Mouse (Mus musculus) gastrocnemius, adult 2 months (tissue): ENCODE measurements around the gene Cotl1. TPM values are rescaled to one million over a fixed set of nuclear protein-coding genes. Genes with fewer than 3 reads are reported as not detected.

Source experiments
- DNase-seq: peaks from one replicate; pipeline ENCODE4 v3.0.0; 2022
- H3K27ac ChIP-seq: fragments of 200-600 bp; 2 replicates; pipeline ENCODE4 v1.8.1; 2022; ENCODE audit warnings: mild to moderate bottlenecking
- H3K4me3 ChIP-seq: fragments of 200-600 bp; 2 replicates; pipeline ENCODE4 v1.8.1; 2022; ENCODE audit warnings: mild to moderate bottlenecking, moderate library complexity
- CTCF ChIP-seq: fragments of 200-600 bp; IDR thresholded peaks from 2 replicates; pipeline ENCODE4 v1.8.1; 2022; ENCODE audit warnings: antibody characterized with exemption, mild to moderate bottlenecking, moderate library complexity
- intact Hi-C: fragments of 180-260 bp; cut with DNase I; formaldehyde crosslinking; loops from one replicate; pipeline ENCODE4 v1.15.1; 2025
- total RNA-seq, 2 experiments: library from RNA; stranded (reverse); gene quantifications; 2 replicates each; pipeline ENCODE4 v1.2.3; 2021

Cotl1 gene
- total RNA-seq, 2 experiments from 2014 or later = 3.2 to 7.4 TPM

DNA sequence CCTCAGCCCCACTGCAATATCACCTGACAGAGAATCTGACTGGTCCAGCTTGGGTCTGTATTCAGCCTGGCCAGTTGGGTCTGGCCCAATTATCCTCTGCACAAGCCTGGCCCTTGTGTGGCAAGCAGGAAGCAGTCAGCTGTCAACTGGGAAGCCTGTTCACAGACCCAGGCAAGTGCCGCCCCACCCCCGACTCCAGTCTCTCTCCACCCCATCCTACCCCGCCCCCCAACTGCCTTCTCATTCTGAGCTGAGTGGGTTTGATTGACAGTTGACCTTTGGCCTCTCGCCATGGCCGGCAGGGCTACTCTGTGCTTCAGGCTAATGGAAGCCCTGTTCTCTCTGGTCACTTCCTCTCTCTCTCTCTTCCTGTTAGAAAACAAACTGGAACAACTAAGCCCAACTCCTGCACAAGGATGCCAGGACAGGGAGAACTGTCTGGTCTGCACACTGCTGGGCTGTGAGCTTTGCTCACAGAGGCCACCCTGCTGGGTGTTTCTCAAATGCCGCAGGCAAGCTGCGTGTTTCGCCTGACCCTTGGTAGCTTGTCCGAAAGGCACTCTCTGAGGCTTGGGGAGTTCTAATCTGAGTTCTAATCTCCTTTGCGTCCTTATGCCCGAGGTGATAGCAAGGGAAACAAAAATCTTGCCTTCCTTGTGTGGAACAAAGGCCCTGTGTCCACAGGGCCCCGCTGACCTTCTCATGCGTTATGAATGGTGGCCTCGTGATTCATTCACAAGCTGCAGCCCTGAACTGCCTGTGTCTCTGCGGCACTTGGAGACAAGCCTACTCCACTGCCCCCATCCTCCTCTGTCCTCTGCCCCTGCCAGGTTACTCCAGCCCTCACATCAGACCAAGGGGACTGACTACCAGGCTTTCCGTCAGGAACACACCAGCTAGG, 48.3 kb downstream of the Cotl1 start:
- Histone ChIP-seq H3K4me3 (no peak overlapping the region), H3K27ac (0 out of 2 replicates have a peak overlapping the region, but pooled peaks have one; percentile 20)
- peak; percentile 48 for DNase-seq
- TF ChIP-seq CTCF = no peak
- intact Hi-C loops = no loop called here

DNA sequence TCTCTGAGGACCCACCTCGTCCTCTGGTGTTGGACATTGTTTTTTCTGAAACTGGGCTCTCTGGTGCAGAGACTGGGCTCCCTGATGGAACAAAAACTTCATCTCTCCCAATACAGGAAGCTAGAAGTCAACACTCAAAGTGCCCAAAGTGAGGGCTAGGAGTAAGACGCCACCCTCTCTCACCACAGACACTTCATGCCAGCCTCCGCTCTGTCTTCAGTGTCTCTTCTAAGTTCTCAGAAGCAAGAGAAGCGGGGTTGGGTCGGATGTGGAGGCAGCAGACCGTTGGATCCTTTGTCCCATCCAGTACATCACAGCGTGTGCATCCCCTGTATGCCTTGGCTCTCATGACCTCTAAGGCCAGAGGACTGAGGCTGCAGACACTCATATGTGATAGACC, 50.8 kb downstream of the Cotl1 start:
- intact Hi-C loops = no loop called here

DNA sequence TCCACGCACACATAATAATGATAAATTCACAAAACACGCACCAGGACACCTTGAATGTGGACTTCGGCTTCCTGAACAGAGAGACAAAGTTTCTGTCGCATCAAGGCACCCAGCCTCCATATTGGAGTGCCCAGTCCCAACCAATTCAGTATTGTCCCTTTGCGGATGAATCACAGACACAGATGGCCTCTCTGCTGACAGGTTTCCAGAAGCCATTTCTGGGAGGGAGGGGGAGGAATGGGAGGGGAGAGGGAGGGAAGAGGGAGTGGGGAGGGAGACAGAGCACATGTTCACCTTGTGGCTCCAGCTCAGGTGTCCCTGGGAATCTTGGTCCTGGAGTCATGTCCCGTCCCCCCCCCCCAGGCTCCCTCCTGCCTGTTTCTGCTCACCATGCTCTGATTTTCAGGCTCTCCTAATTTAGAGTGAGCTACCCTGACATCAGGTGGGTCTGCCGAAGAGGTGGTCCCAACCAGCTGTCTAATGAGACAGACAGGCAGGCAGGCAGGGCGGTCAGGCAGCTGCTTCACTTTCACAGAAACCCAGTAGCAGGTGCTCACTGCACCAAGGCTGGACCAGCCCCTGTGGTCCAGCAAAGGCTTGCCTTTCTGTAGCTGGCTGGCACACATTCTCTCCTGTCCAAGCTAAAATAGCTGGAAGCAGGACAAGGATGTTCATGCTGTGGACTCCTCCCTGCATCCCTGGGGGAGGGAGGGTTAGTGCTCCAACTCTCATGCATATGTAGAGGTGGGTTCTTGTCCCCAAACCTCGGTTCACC, 51.5 kb downstream of the Cotl1 start:
- no peak overlapping the region for H3K4me3 ChIP-seq
- TF ChIP-seq CTCF = no peak
- no peak overlapping the region for H3K27ac ChIP-seq
- no peak for DNase-seq
- intact Hi-C loops = no loop called here

More for the DNA sequence above, 50.8 kb downstream of the Cotl1 start:
- TF ChIP-seq CTCF = no peak
- no peak for DNase-seq
- H3K27ac ChIP-seq = no peak overlapping the region
- no peak overlapping the region for H3K4me3 ChIP-seq

DNA sequence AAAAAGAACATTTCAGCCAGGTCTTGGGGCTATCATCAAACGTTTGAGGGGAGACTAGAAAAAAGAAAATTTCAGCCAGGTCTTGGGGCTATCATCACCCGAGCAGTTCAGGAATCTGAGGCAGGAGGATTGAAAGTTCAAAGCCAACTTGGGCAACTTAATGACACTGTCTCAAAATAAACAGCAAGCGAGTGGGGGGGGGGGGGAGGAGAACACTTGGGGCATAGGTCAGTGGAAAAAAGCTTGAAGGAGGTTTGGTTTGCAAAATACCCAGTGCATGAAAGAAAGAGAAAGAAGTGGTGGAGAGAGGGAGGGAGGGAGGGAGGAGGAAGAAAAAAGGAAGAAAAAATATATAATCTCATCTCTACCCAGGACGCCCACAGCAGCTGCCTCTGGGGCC, 53.0 kb downstream of the Cotl1 start:
- Histone ChIP-seq H3K4me3 (no peak overlapping the region), H3K27ac (no peak overlapping the region)
- no peak for TF ChIP-seq CTCF
- intact Hi-C loops = no loop called here
- no peak for DNase-seq

DNA sequence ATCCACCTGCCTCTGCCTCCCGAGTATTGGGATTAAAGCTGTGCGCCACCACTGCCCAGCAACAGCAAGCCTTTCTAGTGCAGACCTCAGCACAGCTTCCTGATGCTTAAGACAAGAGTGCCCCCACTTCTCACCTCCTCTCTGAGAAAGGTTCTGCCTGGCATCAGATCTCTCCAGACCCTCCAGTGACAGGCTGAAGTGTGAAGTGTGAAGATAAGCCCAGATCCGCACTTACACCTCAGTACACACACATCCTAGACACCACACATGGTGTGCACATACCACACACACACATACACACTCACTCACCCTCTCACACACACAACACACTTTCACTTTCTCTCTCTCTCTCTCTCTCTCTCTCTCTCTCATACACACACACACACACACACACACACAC, 53.5 kb downstream of the Cotl1 start:
- DNase-seq = no peak
- H3K27ac ChIP-seq = no peak overlapping the region
- no peak for TF ChIP-seq CTCF
- intact Hi-C loops = no loop called here
- no peak overlapping the region for H3K4me3 ChIP-seq

DNA sequence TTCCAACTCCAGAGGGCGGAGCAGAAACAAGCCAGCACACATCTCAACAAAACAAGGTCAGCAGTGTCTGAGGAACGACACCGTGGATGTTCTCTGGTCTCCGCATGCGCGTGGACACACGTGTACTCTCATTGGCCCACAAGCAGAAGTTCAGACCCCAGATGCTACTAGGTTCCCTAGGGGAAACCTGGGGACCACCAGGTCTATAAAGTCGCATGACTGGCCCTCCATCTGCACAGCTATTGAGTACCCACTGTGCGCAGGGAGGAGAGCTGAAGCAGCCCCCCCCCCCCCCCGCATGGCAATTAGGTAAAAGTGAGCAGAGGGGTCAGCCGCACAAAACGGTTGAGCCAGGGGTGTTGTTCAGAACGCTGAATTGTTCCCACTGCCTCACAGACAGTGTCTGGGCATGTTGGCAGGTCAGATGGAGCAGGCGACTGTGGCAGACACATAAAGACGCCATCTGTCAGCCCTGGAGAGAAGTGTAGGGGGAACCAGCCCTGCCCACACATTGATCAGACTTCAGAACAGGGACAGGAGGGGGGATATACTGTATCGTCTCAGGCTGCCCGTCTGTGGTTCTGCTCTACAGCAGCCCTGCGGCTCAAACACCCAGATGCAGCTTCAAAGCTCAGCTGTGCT, 54.5 kb downstream of the Cotl1 start:
- no peak for DNase-seq

DNA sequence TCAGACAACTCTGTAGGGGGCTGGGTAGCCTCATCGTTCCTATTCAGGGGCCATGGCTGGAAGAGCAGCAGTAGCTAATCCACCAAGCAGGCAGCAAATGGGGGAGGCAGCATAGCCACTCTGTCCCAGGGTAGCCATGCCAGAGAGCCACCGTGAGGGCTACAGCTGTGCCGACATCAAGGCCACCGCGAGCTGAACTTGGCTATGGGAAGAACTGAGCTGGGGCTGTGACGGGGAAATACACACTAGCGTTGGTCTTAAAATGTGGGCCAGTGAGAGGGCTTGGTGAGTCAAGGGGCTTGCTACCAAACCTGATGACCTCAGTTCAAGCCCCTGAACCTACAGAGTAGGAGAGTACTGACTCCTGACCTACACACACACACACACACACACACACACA, 55.7 kb downstream of the Cotl1 start:
- Histone ChIP-seq H3K27ac (no peak overlapping the region), H3K4me3 (no peak overlapping the region)
- TF ChIP-seq CTCF = no peak
- intact Hi-C loops = loop anchor here (5.0 kb wide), 1 partner anchor 143 kb away; no protein-coding TSS in a partner anchor
- DNase-seq = no peak

More for the DNA sequence above, 54.5 kb downstream of the Cotl1 start:
- Histone ChIP-seq H3K4me3 (no peak overlapping the region), H3K27ac (no peak overlapping the region)
- intact Hi-C loops = no loop called here
- no peak for TF ChIP-seq CTCF

DNA sequence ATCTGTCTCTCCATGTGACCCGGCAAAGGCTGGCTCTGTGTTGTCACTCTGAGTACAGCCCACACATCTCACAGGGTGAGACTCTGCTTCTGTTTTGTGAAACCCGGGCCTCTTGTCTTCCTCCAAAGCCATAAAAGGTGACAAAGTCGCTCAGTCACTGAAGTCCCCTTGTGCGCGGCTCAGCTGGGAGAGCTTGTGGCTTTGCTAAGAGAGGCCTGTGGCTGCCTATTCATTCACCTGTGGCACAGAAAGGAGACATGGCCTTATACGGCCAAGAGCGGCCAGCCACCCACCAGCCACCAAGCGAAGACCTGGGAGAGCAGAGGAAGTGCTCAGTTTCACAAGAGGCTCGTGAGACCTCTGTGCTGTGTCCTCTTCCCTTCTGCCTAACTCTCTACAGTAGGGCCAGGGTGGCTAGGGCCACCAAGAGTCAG, 56.2 kb downstream of the Cotl1 start:
- no peak for TF ChIP-seq CTCF
- no peak overlapping the region for H3K27ac ChIP-seq
- no peak overlapping the region for H3K4me3 ChIP-seq
- DNase-seq = no peak
- intact Hi-C loops = loop anchor here (5.0 kb wide), 1 partner anchor 143 kb away; no protein-coding TSS in a partner anchor

DNA sequence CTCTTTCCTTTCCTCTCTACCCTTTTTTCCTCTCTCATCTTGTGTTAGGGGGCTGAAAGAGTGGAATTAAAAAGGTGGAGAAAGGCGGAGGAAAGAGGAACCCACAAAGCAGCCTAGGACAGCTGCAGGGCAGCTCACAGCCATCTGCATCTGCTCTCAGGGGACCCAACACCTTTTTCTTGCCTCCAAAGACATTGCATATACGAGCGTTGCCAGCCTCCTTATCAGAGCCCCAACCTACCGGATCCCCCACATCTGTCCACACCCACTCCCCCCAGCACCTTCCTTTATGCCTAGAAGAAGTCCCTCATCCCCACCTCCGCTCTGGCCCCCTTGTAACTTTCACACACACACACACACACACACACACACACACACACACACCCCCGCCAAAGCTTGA, 56.8 kb downstream of the Cotl1 start:
- no peak for TF ChIP-seq CTCF
- H3K27ac ChIP-seq = no peak overlapping the region
- intact Hi-C loops = loop anchor here (5.0 kb wide), 1 partner anchor 144 kb away; no protein-coding TSS in a partner anchor
- H3K4me3 ChIP-seq = no peak overlapping the region
- DNase-seq = no peak

DNA sequence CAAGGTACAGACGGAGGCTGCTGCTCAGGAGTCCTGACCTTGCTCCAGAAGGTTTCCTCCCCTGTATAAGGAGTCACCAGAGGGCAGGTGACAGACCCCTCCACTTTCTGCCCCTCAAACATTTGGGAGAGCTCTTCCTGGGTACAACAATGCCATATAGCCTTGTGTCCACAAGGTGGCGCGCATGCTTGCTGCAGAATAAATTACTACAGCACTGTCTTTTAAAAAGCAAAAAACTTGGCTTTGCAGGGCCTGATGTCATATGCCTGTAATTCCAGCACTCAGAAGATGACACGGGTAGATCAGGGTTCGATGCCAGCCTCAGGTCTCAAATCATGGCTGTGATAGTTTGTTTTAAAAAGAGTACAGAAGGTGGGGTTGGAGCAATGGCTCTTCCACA, 57.6 kb downstream of the Cotl1 start:
- no peak; the same call in none of the 2 replicates for TF ChIP-seq CTCF
- no peak overlapping the region for H3K4me3 ChIP-seq
- DNase-seq = peak; percentile 85
- H3K27ac ChIP-seq = no peak overlapping the region
- intact Hi-C loops = loop anchor here (1.0 to 5.0 kb wide), 2 partner anchors 61 to 145 kb away; no protein-coding TSS in a partner anchor

DNA sequence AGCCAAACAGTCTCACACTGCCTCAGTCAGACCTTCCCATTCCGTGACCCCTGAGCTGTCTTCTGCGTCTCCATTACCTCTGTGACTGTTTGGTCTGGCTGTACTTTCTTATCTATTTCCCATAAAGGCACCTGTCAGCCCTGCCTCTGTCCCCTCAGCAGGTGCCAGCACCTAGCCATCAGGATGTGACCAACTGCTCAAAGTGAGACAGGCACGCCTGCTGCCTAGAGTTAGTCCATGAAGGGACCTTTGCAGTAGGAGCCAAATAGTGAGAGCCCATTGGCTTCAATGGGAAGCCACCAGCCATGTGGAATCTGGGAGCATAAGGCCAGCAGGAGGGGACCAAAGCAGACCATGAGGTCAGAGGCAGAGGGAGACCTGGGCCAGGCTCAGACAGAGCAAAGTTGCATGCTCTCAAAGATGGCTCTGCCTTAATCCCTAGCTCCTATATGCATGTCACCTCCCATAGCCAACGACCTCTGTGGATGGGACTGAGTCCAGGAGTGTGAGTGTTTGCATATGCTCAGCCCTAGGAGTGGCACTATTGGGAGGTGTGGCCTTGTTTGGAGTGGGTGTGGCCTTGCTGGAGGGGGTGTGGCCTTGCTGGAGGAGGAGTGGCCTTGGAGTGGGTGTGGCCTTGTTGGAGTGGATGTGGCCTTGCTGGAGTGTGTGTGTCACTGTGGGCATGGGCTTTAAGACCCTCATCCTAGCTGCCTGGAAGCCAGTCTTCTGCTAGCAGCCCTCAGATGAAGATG, 59.1 kb downstream of the Cotl1 start:
- Histone ChIP-seq H3K4me3 (no peak overlapping the region), H3K27ac (no peak overlapping the region)
- intact Hi-C loops = loop anchor here (5.0 kb wide), 1 partner anchor 146 kb away; no protein-coding TSS in a partner anchor
- no peak for TF ChIP-seq CTCF
- DNase-seq = no peak
